Mouse (Mus musculus): ENCODE measurements around the gene Twf1.

DNA sequence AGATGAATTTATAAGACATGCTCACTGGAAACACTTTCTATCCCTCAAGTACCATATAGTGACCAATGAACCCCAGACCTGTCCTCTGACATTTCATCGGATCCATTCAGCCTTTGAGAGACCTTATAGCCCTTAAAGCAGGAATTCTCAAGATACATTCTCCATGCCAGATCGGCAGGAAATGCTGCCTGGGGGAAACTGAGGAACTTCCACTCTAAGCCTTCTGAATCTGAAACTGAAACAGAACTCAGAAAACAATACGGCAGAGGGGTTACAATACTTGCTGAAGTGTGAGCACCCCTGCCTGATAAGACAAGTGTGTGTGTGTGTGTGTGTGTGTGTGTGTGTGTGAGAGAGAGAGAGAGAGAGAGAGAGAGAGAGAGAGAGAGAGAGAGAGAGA is 50.4 kb downstream of the Twf1 start:
- TF ChIP-seq CTCF (IDR thresholded peaks at IDR 0.05; ENCODE audit: control insufficient read depth, insufficient read depth, insufficient replicate concordance, low read depth, low read length) (no peak), POLR2A (IDR thresholded peaks at IDR 0.05; ENCODE audit: control insufficient read depth, low read depth, low read length) (no peak)
